Mouse (Mus musculus): ENCODE results near the gene Fam243.

DNA sequence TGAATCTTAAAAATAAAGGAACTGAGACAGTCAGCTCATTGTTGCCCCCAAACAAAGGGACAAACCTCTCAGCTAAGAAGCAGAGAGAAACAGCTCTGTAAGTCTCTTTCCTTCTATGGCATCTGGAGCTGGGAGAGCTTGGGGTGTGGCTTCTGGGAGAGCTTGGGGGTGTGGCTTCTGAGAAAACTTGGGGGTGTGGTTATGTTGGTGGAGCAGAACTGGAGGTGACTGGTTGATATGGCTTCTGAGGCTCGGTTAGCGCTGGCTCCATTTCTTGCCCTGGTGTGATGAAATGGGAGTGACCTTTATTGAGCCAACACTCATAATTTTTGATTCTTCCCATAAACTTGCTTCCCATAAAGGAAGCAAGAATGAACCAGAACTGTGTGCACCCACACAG is 48.0 kb upstream of the Fam243 start:
- TF ChIP-seq POLR2A (IDR thresholded peaks at IDR 0.05; ENCODE audit: low read depth, low read length) (no peak), CTCF (IDR thresholded peaks at IDR 0.05; ENCODE audit: extremely low read depth, insufficient read length, insufficient replicate concordance, low read depth, low read length) (no peak)
